Mouse (Mus musculus) kidney, embryonic 14.5 days (tissue): Measurements from ENCODE around the gene Ipmk. TPM values are rescaled to one million over a fixed set of nuclear protein-coding genes. Genes with fewer than 3 reads are reported as not detected.
A peak's percentile ranks its signal among the peaks of the same experiment; 100 is the strongest.

Experiments used
- ATAC-seq: fragments of 200-750 bp; cut with Nextera tagmentation; 2 replicates; pipeline ENCODE4 v1.8.0; 2017; ENCODE audit warnings: moderate number of reproducible peaks, mild to moderate bottlenecking, moderate TSS enrichment, moderate library complexity; ENCODE audit not compliant: low FRiP score, low TSS enrichment
- H3K27ac ChIP-seq: fragments of 300-500 bp; sonication (generic); 2 replicates; pipeline ENCODE4 v1.5.1; 2014; ENCODE audit warnings: low read depth, mild to moderate bottlenecking, low read length, moderate library complexity, mixed read lengths
- H3K27me3 ChIP-seq: fragments of 300-500 bp; sonication (generic); 2 replicates; pipeline ENCODE4 v1.6.1; 2014; ENCODE audit warnings: mild to moderate bottlenecking, low read length; ENCODE audit not compliant: control insufficient read depth, insufficient read depth
- H3K36me3 ChIP-seq: fragments of 300-500 bp; sonication (generic); 2 replicates; pipeline ENCODE4 v1.6.1; 2014; ENCODE audit warnings: low read length, mixed read lengths; ENCODE audit not compliant: control insufficient read depth, insufficient read depth
- H3K4me1 ChIP-seq: fragments of 300-500 bp; sonication (generic); 2 replicates; pipeline ENCODE4 v1.6.1; 2014; ENCODE audit warnings: low read length, mixed read lengths; ENCODE audit not compliant: control insufficient read depth, insufficient read depth
- H3K4me2 ChIP-seq: fragments of 300-500 bp; sonication (generic); replicated peaks from 2 replicates; pipeline ENCODE4 v1.6.1; 2014; ENCODE audit warnings: low read depth, mild to moderate bottlenecking, low read length
- H3K4me3 ChIP-seq: fragments of 300-500 bp; sonication (generic); 2 replicates; pipeline ENCODE4 v1.5.1; 2014; ENCODE audit warnings: mild to moderate bottlenecking, low read length
- H3K9ac ChIP-seq: fragments of 300-500 bp; sonication (generic); 2 replicates; pipeline ENCODE4 v1.6.1; 2014; ENCODE audit warnings: low read depth, mild to moderate bottlenecking, low read length, moderate library complexity
- H3K9me3 ChIP-seq: fragments of 300-500 bp; sonication (generic); 2 replicates; pipeline ENCODE4 v1.6.1; 2016; ENCODE audit warnings: low read length; ENCODE audit not compliant: control insufficient read depth
- WGBS: fragments of 180-500 bp; shearing (Covaris S2); extraction: QIAGEN DNeasy Blood & Tissue Kit; methylation state at CpG from one replicate; pipeline ENCODE4 v1.1.7; 2014; 5-methylcytosine and 5-hydroxymethylcytosine counted together
- polyA plus RNA-seq: library from polyadenylated mRNA; unstranded; fragments of >200 nt; fragmentation: Nextera tagmentation; extraction: Ambion mirVana; gene quantifications from 2 replicates; pipeline ENCODE4 v1.2.1, GENCODE M21; 2014

The Ipmk gene
- polyA plus RNA-seq, 1 experiment from 2014 or later, result 22.0 TPM

GRCm38 (mm10) chr10:71409948-71410347 is 62.4 kb downstream of the Ipmk start:
- H3K36me3 ChIP-seq, result no peaks in the 10 kb centered on the region
- H3K4me1 ChIP-seq, result no peaks in the 10 kb centered on the region
- ATAC-seq, result no peak
- no peaks in the 10 kb centered on the region for H3K27me3 ChIP-seq
- H3K9me3 ChIP-seq, result no peaks in the 10 kb centered on the region
- H3K9ac ChIP-seq, result no peak overlapping the region
- no peak overlapping the region for H3K27ac ChIP-seq
- H3K4me3 ChIP-seq, result no peak overlapping the region
- H3K4me2 ChIP-seq, result no peak overlapping the region
- WGBS, result 76% methylated on average over 5 of the region's 5 CpGs

GRCm38 (mm10) chr10:71413401-71413800 is 65.8 kb downstream of the Ipmk start:
- no peaks in the 10 kb centered on the region for H3K9me3 ChIP-seq

GRCm38 (mm10) chr10:71421531-71421930 is 74.0 kb downstream of the Ipmk start:
- Histone ChIP-seq H3K4me1 (no peaks in the 10 kb centered on the region), H3K9ac (no peak overlapping the region), H3K9me3 (no peaks in the 10 kb centered on the region), H3K4me2 (no peak overlapping the region), H3K36me3 (no peaks in the 10 kb centered on the region), H3K27ac (no peak overlapping the region), H3K27me3 (no peaks in the 10 kb centered on the region), H3K4me3 (no peak overlapping the region)
- peak; percentile 24; the same call in 1 of the 2 replicates for ATAC-seq
- 62% methylated on average over 5 of the region's 5 CpGs for WGBS

More at GRCm38 (mm10) chr10:71413401-71413800, 65.8 kb downstream of the Ipmk start:
- Histone ChIP-seq H3K9ac (no peak overlapping the region), H3K4me3 (no peak overlapping the region), H3K4me2 (no peak overlapping the region), H3K27me3 (no peaks in the 10 kb centered on the region), H3K27ac (no peak overlapping the region), H3K36me3 (no peaks in the 10 kb centered on the region), H3K4me1 (no peaks in the 10 kb centered on the region)
- ATAC-seq, result no peak
- WGBS, result 76% methylated on average over 12 of the region's 12 CpGs

- Histone ChIP-seq H3K4me3 (no peak overlapping the region), H3K9me3 (no peaks in the 10 kb centered on the region), H3K4me2 (no peak overlapping the region), H3K4me1 (no peaks in the 10 kb centered on the region), H3K9ac (no peak overlapping the region), H3K36me3 (no peaks in the 10 kb centered on the region), H3K27ac (no peak overlapping the region), H3K27me3 (no peaks in the 10 kb centered on the region)
- ATAC-seq, result no peak
- WGBS, result 43% methylated on average over 14 of the region's 14 CpGs
Observed at GRCm38 (mm10) chr10:71422047-71423037, 74.8 kb downstream of the Ipmk start.

- WGBS, result 72% methylated on average over 6 of the region's 6 CpGs
Observed at GRCm38 (mm10) chr10:71426740-71427139, 79.2 kb downstream of the Ipmk start.

GRCm38 (mm10) chr10:71427381-71427780 is 79.8 kb downstream of the Ipmk start:
- Histone ChIP-seq H3K4me3 (no peak overlapping the region), H3K36me3 (no peaks in the 10 kb centered on the region), H3K27ac (no peak overlapping the region), H3K9ac (no peak overlapping the region), H3K4me2 (no peak overlapping the region), H3K4me1 (no peaks in the 10 kb centered on the region), H3K9me3 (no peaks in the 10 kb centered on the region), H3K27me3 (no peaks in the 10 kb centered on the region)
- WGBS, result 50% methylated on average over 10 of the region's 10 CpGs
- ATAC-seq, result no peak

More at GRCm38 (mm10) chr10:71426740-71427139, 79.2 kb downstream of the Ipmk start:
- Histone ChIP-seq H3K36me3 (no peaks in the 10 kb centered on the region), H3K9me3 (no peaks in the 10 kb centered on the region), H3K4me3 (no peak overlapping the region), H3K4me2 (no peak overlapping the region), H3K4me1 (no peaks in the 10 kb centered on the region), H3K9ac (no peak overlapping the region), H3K27ac (no peak overlapping the region), H3K27me3 (no peaks in the 10 kb centered on the region)
- no peak for ATAC-seq

- no peak overlapping the region for H3K9ac ChIP-seq
- H3K27ac ChIP-seq, result no peak overlapping the region
- H3K4me2 ChIP-seq, result no peak overlapping the region
- WGBS, result 61% methylated on average over 13 of the region's 13 CpGs
- ATAC-seq, result no peak
- H3K36me3 ChIP-seq, result no peaks in the 10 kb centered on the region
- no peaks in the 10 kb centered on the region for H3K9me3 ChIP-seq
- H3K4me1 ChIP-seq, result no peaks in the 10 kb centered on the region
- no peak overlapping the region for H3K4me3 ChIP-seq
- no peaks in the 10 kb centered on the region for H3K27me3 ChIP-seq
Observed at GRCm38 (mm10) chr10:71428246-71428864, 80.8 kb downstream of the Ipmk start.

GRCm38 (mm10) chr10:71430661-71431060 is 83.1 kb downstream of the Ipmk start:
- no peaks in the 10 kb centered on the region for H3K9me3 ChIP-seq
- no peaks in the 10 kb centered on the region for H3K4me1 ChIP-seq
- H3K4me2 ChIP-seq, result no peak overlapping the region
- no peaks in the 10 kb centered on the region for H3K36me3 ChIP-seq
- WGBS, result 88% methylated on average over 6 of the region's 6 CpGs
- no peak overlapping the region for H3K27ac ChIP-seq
- no peak overlapping the region for H3K9ac ChIP-seq
- H3K4me3 ChIP-seq, result no peak overlapping the region
- no peak for ATAC-seq
- no peaks in the 10 kb centered on the region for H3K27me3 ChIP-seq

GRCm38 (mm10) chr10:71443086-71443485 is 95.5 kb downstream of the Ipmk start:
- no peak overlapping the region for H3K27ac ChIP-seq
- no peaks in the 10 kb centered on the region for H3K36me3 ChIP-seq
- H3K4me3 ChIP-seq, result no peak overlapping the region
- no peaks in the 10 kb centered on the region for H3K27me3 ChIP-seq
- H3K4me1 ChIP-seq, result no peaks in the 10 kb centered on the region
- H3K9me3 ChIP-seq, result no peaks in the 10 kb centered on the region
- H3K9ac ChIP-seq, result no peak overlapping the region
- no peak overlapping the region for H3K4me2 ChIP-seq
- ATAC-seq, result no peak
